Mouse (Mus musculus): ENCODE results near the gene Inhbb.

- no peak for TF ChIP-seq POLR2A (IDR thresholded peaks at IDR 0.05; ENCODE audit: low read depth, low read length)
- no peak for TF ChIP-seq CTCF (IDR thresholded peaks at IDR 0.05; ENCODE audit: extremely low read depth, insufficient read length, insufficient replicate concordance, low read depth, low read length)
These were observed 30.7 kb downstream of the Inhbb start for GRCm38 (mm10) chr1:119391311-119391710.
